Mouse (Mus musculus): ENCODE results near the gene Fbxl18. TPM values are rescaled to one million over a fixed set of nuclear protein-coding genes. Genes with fewer than 3 reads are reported as not detected.

Gene Fbxl18
- polyA plus RNA-seq, 1 experiment from 2014 or later: 7.2 TPM

DNA sequence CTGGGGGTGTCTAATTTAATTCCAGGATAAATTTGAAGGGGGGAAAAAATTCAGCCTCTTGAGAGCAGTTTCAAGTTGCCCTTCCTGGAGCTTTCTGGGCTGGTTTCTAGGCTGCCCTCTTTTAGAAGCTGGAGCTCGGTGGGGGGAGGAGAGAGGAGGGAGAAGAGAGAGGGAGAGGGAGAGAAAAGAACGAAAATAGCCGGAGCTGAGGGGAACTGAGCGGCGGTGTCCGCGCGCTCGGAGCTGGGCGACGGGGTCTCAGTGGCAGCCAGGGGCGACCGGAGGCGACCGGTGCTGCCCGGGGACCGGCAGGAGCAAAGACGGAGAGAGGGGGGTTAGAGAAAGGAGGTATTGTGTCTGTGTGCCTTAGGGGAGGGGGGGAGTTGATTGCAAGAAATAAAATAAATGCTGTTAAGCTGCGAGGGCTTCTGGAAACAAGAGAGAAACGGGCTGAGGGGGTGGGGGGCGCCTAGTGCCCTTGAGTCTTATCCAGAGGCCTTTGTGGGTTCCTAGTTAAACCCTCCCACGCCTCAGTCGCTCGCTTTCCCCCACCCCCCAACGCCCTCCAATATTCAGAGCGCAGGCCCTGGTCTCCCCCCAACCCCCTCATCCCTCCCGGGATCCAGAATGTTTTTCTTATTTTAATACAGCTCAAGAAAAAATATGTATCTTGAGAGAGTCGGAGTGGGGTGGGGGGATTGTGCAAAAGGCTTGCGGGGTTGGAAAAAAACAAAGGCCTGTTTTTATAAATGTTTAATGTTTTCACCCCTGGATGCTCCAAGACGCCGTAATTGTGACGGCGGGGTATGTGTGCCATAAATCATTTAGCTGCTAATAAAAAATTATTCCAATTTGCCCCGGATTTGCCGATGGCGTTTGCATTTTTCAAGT is 75.6 kb downstream of the Fbxl18 start:
- Histone ChIP-seq H3K27me3 (ENCODE audit: control insufficient read depth, insufficient read depth, low read length) (no peaks in the 10 kb centered on the region), H3K4me3 (ENCODE audit: control insufficient read depth in 1 of 2, insufficient read depth in 1 of 2, low read depth in 1 of 2, low read length in 2 of 2) (peak overlapping the region; percentile 90 to 98), H3K36me3 (ENCODE audit: control insufficient read depth, insufficient read depth, low read length) (no peaks in the 10 kb centered on the region), H3K4me1 (ENCODE audit: control insufficient read depth in 2 of 2, insufficient read depth in 2 of 2, low read length in 2 of 2) (peaks cover 15 to 18% of the 10 kb centered on the region in 2 experiments), H3K9me3 (ENCODE audit: control insufficient read depth, low read length) (no peaks in the 10 kb centered on the region), H3K9ac (ENCODE audit: low read length) (peak overlapping the region; percentile 100), H3K4me2 (ENCODE audit: low read length) (peak overlapping the region; percentile 81), H3K27ac (replicated peaks in 1 of 2; ENCODE audit: control insufficient read depth in 1 of 2, insufficient read depth in 1 of 2, low read depth in 2 of 2, low read length in 2 of 2) (peak overlapping the region; percentile 100)
- under 1% methylated on average over 36 of the region's 36 CpGs for WGBS
- ATAC-seq (ENCODE audit: insufficient number of reproducible peaks, insufficient read depth, low FRiP score, low read depth): no peak

- WGBS: 0% methylated on average over 41 of the region's 43 CpGs
- Histone ChIP-seq H3K4me1 (ENCODE audit: control insufficient read depth in 2 of 2, insufficient read depth in 2 of 2, low read length in 2 of 2) (peaks cover 6 to 8% of the 10 kb centered on the region in 2 experiments), H3K27me3 (ENCODE audit: control insufficient read depth, insufficient read depth, low read length) (no peaks in the 10 kb centered on the region), H3K27ac (replicated peaks in 1 of 2; ENCODE audit: control insufficient read depth in 1 of 2, insufficient read depth in 1 of 2, low read depth in 2 of 2, low read length in 2 of 2) (peak overlapping the region; percentile 100), H3K9me3 (ENCODE audit: control insufficient read depth, low read length) (no peaks in the 10 kb centered on the region), H3K9ac (ENCODE audit: low read length) (peak overlapping the region; percentile 100), H3K4me3 (ENCODE audit: control insufficient read depth in 1 of 2, insufficient read depth in 1 of 2, low read depth in 1 of 2, low read length in 2 of 2) (peak overlapping the region; percentile 90 to 98), H3K4me2 (ENCODE audit: low read length) (peak overlapping the region; percentile 81), H3K36me3 (ENCODE audit: control insufficient read depth, insufficient read depth, low read length) (no peaks in the 10 kb centered on the region)
- no peak for ATAC-seq (ENCODE audit: insufficient number of reproducible peaks, insufficient read depth, low FRiP score, low read depth)
Measured at GRCm38 (mm10) chr5:142818435-142819360, 76.5 kb downstream of the Fbxl18 start.

DNA sequence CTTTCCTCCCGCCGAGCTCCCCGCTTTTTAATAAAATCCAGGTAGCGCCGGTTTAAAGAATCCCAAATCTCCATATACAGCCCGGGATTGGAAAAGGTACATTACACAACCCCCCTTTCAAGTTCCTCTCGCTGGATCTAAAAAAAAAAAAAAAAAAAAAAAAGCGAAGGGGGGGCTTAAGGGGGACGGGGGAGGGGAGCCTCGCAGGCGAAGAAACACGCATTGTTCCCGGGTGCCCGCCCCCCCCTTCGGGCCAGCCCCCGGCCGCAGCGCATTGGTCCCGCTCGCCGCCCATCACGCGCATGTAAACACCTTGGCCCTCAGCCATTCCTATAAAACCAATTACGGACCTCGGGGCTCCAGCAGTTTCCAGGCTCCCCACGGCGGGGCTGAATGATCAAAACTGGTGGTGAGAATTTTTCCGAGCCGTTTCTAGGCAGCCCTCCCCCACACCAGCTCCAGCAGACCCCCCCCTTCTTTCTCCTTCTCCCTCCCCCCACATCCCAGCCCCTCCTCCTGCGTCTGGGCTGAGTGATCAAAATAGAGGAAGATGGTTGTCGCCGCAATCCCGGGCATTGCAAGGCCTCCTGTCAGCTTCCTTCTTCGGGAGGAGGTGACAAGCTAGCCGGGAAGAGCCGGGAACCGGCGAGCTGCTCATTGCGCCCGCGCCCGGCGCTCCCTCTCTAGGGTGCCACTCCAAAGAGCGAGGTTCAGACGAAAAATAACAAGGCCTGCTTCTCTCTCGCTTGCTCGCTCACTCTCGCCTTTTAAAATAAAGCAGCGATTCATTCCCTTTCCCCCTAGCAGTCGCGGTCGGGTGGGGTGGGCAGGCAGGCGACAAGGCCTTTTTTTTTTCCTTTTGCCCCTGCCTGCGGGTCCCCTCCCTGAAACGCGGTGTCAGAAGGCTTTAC is 77.4 kb downstream of the Fbxl18 start, which contains the start of gene Tnrc18:
Gene Tnrc18, minus strand, starts transcription at position 139 of the 911 bp plus-strand sequence.
- Histone ChIP-seq H3K4me3 (ENCODE audit: control insufficient read depth in 1 of 2, insufficient read depth in 1 of 2, low read depth in 1 of 2, low read length in 2 of 2) (peak within 1 kb of the TSS; percentile 90 to 98), H3K27me3 (ENCODE audit: control insufficient read depth, insufficient read depth, low read length) (no peaks in the 10 kb centered on the region), H3K9ac (ENCODE audit: low read length) (peak within 1 kb of the TSS; percentile 100), H3K4me2 (ENCODE audit: low read length) (peak within 1 kb of the TSS; percentile 81), H3K36me3 (ENCODE audit: control insufficient read depth, insufficient read depth, low read length) (no peaks in the 10 kb centered on the region), H3K9me3 (ENCODE audit: control insufficient read depth, low read length) (no peaks in the 10 kb centered on the region), H3K27ac (replicated peaks in 1 of 2; ENCODE audit: control insufficient read depth in 1 of 2, insufficient read depth in 1 of 2, low read depth in 2 of 2, low read length in 2 of 2) (peak within 1 kb of the TSS; percentile 100), H3K4me1 (ENCODE audit: control insufficient read depth in 2 of 2, insufficient read depth in 2 of 2, low read length in 2 of 2) (peaks cover 6% of the 10 kb centered on the region in 2 experiments)
- WGBS: under 1% methylated on average over 55 of the region's 56 CpGs
- peak; percentile 74 for ATAC-seq (ENCODE audit: insufficient number of reproducible peaks, insufficient read depth, low FRiP score, low read depth)

Other genes with a start within 250 kb of the Fbxl18 start
- 1.0 and 1.7 TPM in 2 replicates for gene Slc29a4, start 202.9 kb downstream of the Fbxl18 start, polyA plus RNA-seq (2014; fragmentation: Nextera tagmentation; extraction: Ambion mirVana)
- 28.1 and 31.0 TPM in 2 replicates for gene Tnrc18, start 77.8 kb downstream of the Fbxl18 start, polyA plus RNA-seq (2014; fragmentation: Nextera tagmentation; extraction: Ambion mirVana)
- gene Actb, start 11.3 kb upstream of the Fbxl18 start, polyA plus RNA-seq (2014; fragmentation: Nextera tagmentation; extraction: Ambion mirVana): 5,159 and 5,554 TPM in 2 replicates
- 120 and 124 TPM in 2 replicates for gene Fscn1, start 64.9 kb upstream of the Fbxl18 start, polyA plus RNA-seq (2014; fragmentation: Nextera tagmentation; extraction: Ambion mirVana)
- 23.2 and 26.5 TPM in 2 replicates for gene Rnf216, start 217.6 kb upstream of the Fbxl18 start, polyA plus RNA-seq (2014; fragmentation: Nextera tagmentation; extraction: Ambion mirVana)

All from heart, embryonic 14.5 days (tissue).